Mouse (Mus musculus): Measurements from ENCODE around the gene Fchsd2. TPM values are rescaled to one million over a fixed set of nuclear protein-coding genes. Genes with fewer than 3 reads are reported as not detected.

Gene Fchsd2
- total RNA-seq, 2 experiments from 2014 or later, result 8.8 to 9.3 TPM

- intact Hi-C loops (cut with DNase I; ENCODE audit: low total_unique reads), result no loop called here
- DNase-seq, result no peak
Measured at GRCm38 (mm10) chr7:101258482-101258881, 165.8 kb downstream of the Fchsd2 start.

- no peak for DNase-seq
- intact Hi-C loops (cut with DNase I; ENCODE audit: low total_unique reads), result no loop called here
Measured at GRCm38 (mm10) chr7:101261941-101262546, 169.4 kb downstream of the Fchsd2 start.

GRCm38 (mm10) chr7:101263511-101263910 lies 170.8 kb downstream of the Fchsd2 start:
- intact Hi-C loops (cut with DNase I; ENCODE audit: low total_unique reads), result no loop called here
- no peak for DNase-seq

- intact Hi-C loops (cut with DNase I; ENCODE audit: low total_unique reads), result no loop called here
- no peak for DNase-seq
Measured at GRCm38 (mm10) chr7:101267457-101268259, 175.0 kb downstream of the Fchsd2 start.

- no peak for DNase-seq
- intact Hi-C loops (cut with DNase I; ENCODE audit: low total_unique reads), result no loop called here
Measured at GRCm38 (mm10) chr7:101271602-101272001, 178.9 kb downstream of the Fchsd2 start.

- intact Hi-C loops (cut with DNase I; ENCODE audit: low total_unique reads), result no loop called here
Measured at GRCm38 (mm10) chr7:101272466-101273160, 179.9 kb downstream of the Fchsd2 start.

GRCm38 (mm10) chr7:101282721-101283120 lies 190.1 kb downstream of the Fchsd2 start:
- intact Hi-C loops (cut with DNase I; ENCODE audit: low total_unique reads), result no loop called here
- DNase-seq, result no peak

More at GRCm38 (mm10) chr7:101272466-101273160, 179.9 kb downstream of the Fchsd2 start:
- no peak for DNase-seq

GRCm38 (mm10) chr7:101284504-101284903 lies 191.8 kb downstream of the Fchsd2 start:
- intact Hi-C loops (cut with DNase I; ENCODE audit: low total_unique reads), result no loop called here
- DNase-seq, result no peak

GRCm38 (mm10) chr7:101286891-101287290 lies 194.2 kb downstream of the Fchsd2 start:
- no peak for DNase-seq
- intact Hi-C loops (cut with DNase I; ENCODE audit: low total_unique reads), result no loop called here

- intact Hi-C loops (cut with DNase I; ENCODE audit: low total_unique reads), result loop anchor here (2.0 kb wide), 1 partner anchor 227 kb away; no protein-coding TSS in a partner anchor
Measured at GRCm38 (mm10) chr7:101287820-101288219, 195.2 kb downstream of the Fchsd2 start.

GRCm38 (mm10) chr7:101288436-101288835 lies 195.8 kb downstream of the Fchsd2 start:
- intact Hi-C loops (cut with DNase I; ENCODE audit: low total_unique reads), result loop anchor here (2.0 kb wide), 1 partner anchor 228 kb away; no protein-coding TSS in a partner anchor
- peak; percentile 65 for DNase-seq

More at GRCm38 (mm10) chr7:101287820-101288219, 195.2 kb downstream of the Fchsd2 start:
- no peak for DNase-seq

GRCm38 (mm10) chr7:101290401-101290800 lies 197.7 kb downstream of the Fchsd2 start:
- intact Hi-C loops (cut with DNase I; ENCODE audit: low total_unique reads), result no loop called here
- no peak for DNase-seq

GRCm38 (mm10) chr7:101291211-101291610 lies 198.5 kb downstream of the Fchsd2 start:
- intact Hi-C loops (cut with DNase I; ENCODE audit: low total_unique reads), result no loop called here
- no peak for DNase-seq

- intact Hi-C loops (cut with DNase I; ENCODE audit: low total_unique reads), result no loop called here
- DNase-seq, result no peak
Measured at GRCm38 (mm10) chr7:101291641-101292040, 199.0 kb downstream of the Fchsd2 start.

GRCm38 (mm10) chr7:101292086-101292485 lies 199.4 kb downstream of the Fchsd2 start:
- no peak for DNase-seq
- intact Hi-C loops (cut with DNase I; ENCODE audit: low total_unique reads), result no loop called here

- intact Hi-C loops (cut with DNase I; ENCODE audit: low total_unique reads), result no loop called here
- no peak for DNase-seq
Measured at GRCm38 (mm10) chr7:101292696-101293095, 200.0 kb downstream of the Fchsd2 start.

GRCm38 (mm10) chr7:101293138-101293537 lies 200.5 kb downstream of the Fchsd2 start:
- DNase-seq, result no peak
- intact Hi-C loops (cut with DNase I; ENCODE audit: low total_unique reads), result no loop called here

GRCm38 (mm10) chr7:101293611-101294010 lies 200.9 kb downstream of the Fchsd2 start:
- no peak for DNase-seq
- intact Hi-C loops (cut with DNase I; ENCODE audit: low total_unique reads), result no loop called here

- intact Hi-C loops (cut with DNase I; ENCODE audit: low total_unique reads), result no loop called here
- no peak for DNase-seq
Measured at GRCm38 (mm10) chr7:101295438-101295837, 202.8 kb downstream of the Fchsd2 start.

Measured in gastrocnemius, postnatal 14 days (tissue).